Mouse (Mus musculus): Measurements from ENCODE around the gene Smad1. TPM values are rescaled to one million over a fixed set of nuclear protein-coding genes. Genes with fewer than 3 reads are reported as not detected.
A peak's percentile ranks its signal among the peaks of the same experiment; 100 is the strongest.
"Not testable (repeated sequence)": the region's sequence is repeated elsewhere in the genome, so short reads cannot be mapped to it uniquely, and the experiment has no call there.

Gene Smad1
- total RNA-seq (2021) = 10 to 100 TPM; 29.6 to 33.8 TPM

DNA sequence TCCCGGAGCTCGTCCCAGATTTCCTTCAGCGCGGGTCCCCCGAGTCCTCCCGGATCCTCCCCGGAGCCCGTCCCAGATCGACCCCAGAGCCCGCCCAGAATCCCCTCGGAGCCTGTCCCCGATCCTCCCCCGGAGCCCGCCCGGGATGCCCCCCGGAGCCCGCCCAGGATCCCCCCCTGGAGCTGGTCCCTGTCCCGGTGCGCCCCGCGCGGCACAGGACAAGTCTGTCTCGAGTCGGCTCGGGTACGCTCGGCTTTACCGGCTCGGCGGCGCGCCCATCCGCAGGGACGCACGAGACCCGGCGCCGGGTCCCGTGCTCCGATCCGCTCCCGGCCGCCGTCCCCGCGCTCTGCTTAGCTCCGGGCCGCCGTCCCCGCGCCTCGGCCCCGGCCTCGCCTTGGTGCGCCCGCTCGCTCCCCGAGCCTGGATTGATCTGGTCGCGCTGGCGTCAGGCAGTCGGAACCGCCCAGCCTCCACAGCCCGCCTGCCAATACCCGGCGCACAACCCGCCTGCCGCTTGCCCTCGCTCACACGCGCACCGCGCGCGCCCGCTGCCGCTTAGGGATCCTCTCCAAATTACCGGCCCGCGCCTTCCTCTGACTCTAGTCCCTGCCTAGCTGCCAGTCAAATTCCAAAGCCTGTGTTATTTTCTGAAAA lies at the start of gene Smad1:
Gene Smad1, minus strand, starts transcription at position 525 of the 657 bp plus-strand sequence.
- peak; percentile 96 to 97 for DNase-seq (ENCODE audit: low spot score in 2 of 2)
- intact Hi-C loops (cut with DNase I) = loop anchor here (1.0 to 2.0 kb wide), 4 partner anchors 24 to 240 kb away; partner anchors contain the start of genes Mmaa and Otud4

DNA sequence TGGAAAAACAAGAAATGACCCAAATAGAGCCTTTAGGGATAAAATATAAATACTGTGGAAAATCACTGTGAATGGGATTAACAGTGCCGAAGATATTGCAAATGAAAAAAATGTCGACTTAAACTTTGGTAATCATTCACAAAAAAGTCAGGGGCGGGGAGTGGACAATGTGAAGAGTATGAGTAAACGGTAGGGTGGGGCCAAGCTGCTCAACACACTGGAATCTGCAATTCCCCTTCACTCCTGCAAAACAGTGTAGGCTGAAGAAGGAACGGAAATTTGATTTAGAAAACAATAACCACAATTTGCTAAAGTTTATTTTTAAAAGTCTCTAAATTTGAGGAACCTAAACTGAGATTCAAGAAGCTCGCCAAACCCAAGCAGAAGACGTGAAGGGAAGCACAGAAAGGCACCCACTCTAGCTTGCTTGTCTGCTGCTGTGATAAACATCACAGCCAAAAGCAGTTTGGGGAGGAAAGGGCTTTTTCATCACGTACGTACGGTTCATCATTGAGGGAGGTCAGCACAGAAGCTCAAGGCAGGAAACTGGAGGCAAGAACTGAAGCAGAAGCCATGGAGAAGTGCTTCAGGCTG lies 48.0 kb upstream of the Smad1 start:
- intact Hi-C loops (cut with DNase I) = no loop called here
- DNase-seq (ENCODE audit: low spot score in 2 of 2) = no peak

DNA sequence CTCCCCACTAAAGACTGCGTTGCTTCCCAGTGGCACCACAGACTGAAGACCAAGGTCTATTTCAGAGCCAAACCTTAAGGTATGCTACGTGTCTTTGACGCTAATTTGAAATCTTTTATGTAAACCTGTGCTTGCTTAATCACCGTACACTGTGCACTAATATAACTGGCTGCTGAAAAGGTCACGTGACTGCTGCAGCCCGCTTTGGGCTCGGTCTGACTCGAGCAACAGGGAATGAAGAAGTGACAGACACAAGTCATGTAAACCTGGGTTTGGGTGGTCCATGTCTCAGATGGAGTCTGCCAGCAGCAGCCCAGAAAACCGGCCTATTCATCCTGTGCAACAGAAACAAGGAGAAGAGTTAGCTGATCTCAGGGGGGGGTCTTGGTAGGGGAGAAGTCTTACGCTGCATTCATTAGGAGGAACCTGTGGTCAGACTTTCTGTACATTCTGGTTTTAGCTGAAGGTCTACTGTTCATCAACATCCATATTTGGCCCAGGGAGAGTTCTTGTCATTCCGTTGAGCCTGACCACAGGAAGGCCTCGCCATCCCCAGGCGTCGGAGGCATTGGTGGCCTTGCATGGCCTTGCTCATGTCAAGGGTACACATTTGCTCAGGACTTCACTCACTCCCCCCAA lies 44.3 kb upstream of the Smad1 start:
- intact Hi-C loops (cut with DNase I) = no loop called here
- DNase-seq (ENCODE audit: low spot score in 2 of 2) = no peak

DNA sequence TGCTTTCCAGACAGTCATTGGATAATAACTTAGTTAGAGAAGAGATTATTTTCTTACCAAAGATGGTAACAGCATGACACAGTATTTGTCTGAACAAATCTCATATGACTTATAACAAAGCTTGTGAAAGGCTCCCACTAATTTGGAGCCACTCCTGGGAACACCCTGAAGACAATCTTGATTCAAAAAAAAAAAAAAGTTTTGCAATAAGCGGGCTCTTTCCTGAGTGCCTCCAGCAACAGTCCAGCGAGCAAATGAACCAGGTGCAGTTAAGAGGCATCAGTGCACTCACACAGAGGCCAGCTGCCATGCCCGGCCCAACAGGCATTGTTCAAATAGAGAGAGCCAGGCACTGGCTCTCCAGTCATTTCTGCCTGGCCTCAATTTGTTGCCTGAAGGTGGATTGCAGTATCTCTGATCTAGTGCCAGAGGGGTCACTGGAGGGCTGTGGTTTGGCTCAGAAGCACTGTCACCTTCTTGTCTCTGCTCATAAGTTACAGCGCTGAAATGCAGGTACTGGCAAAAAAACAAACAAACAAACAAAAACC lies 34.7 kb upstream of the Smad1 start:
- intact Hi-C loops (cut with DNase I) = no loop called here
- DNase-seq (ENCODE audit: low spot score in 2 of 2) = no peak

DNA sequence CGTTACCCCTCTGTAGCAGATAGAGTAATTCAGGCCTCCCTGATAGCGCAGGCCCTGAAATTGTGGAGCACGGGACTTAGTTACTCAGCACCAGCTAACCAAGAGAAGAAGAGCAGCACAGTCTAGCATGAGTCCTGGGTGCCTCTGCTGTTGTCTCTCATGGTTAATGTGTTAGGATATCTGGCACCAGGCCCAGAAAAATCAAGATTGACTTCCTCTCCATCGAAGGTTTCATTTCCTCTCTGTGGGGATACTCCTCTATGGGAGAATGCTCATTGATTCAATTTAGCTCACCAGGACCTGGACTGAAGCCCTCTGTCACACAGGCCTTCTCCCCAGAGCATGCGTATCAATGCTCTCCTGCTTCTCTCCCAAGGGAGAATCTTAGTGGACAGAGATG lies 15.6 kb upstream of the Smad1 start:
- intact Hi-C loops (cut with DNase I) = no loop called here
- DNase-seq (ENCODE audit: low spot score in 2 of 2) = no peak

DNA sequence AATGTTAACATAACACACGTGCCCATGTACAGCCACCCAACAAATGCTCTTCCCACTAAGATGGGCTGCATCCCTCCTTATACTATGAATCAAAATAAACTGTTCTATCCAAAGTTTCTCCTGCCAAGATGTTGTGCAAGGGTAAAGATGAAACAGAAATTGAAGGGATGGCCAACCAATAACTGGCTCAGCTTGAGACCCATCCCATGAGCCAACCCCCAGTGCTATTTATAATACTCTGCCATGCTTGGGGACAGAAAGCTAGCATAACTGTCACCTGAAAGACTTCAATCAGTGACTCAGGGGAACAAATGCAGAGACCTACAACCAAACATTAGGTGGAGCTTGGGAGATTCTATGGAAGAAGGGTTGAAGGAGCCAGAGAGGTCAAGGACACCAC lies 11.2 kb upstream of the Smad1 start:
- no peak for DNase-seq (ENCODE audit: low spot score in 2 of 2)
- intact Hi-C loops (cut with DNase I) = no loop called here

DNA sequence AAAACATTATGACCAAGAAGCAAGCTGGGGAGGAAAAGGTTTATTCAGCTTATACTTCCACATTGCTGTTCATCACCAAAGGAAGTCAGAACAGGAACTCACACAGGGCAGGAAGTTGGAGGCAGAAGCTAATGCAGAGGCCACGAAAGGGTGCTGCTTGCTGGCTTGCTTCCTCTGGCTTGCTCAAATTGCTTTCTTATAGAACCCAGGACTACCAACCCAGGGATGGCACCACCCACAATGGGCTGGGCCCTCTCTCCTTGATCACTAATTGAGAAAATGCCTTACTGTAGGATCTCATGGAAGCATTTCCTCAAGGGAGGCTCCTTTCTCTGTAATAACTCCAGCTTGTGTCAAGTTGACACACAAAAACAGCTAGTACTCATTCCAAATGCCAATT lies 8.0 kb upstream of the Smad1 start:
- intact Hi-C loops (cut with DNase I); DNase-seq (ENCODE audit: low spot score in 2 of 2): not testable (repeated sequence)

DNA sequence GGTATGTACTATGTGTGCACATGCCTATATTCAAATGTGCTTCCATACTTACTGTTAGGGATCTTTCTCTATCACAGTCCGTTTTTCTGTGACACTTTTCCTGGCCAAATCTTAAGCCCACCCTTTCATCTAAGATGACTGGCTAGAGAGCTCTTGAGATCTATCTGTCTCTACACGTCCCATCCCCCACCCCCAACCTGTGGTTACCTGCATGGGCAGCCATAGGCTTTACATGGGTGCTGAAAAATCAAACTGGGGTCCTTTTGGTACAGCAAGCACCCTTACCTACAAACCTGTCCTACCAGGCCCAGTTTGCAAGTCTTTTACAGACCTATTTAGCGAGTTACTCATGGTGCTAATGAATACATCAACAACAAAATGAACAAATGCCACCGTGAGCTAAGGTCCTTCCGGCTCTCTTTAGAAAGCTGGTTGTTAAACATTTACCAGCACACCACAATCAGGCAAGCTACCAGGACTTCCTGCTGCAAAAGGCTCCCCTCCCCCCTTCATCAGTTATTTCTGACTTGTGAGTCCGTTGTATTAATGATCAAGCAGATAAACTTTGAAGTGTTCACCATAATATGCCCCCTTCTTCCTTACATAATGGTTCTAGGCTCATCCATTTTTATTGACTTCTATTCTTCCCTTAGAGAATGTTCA lies 5.7 kb upstream of the Smad1 start:
- no peak for DNase-seq (ENCODE audit: low spot score in 2 of 2)
- intact Hi-C loops (cut with DNase I) = no loop called here

DNA sequence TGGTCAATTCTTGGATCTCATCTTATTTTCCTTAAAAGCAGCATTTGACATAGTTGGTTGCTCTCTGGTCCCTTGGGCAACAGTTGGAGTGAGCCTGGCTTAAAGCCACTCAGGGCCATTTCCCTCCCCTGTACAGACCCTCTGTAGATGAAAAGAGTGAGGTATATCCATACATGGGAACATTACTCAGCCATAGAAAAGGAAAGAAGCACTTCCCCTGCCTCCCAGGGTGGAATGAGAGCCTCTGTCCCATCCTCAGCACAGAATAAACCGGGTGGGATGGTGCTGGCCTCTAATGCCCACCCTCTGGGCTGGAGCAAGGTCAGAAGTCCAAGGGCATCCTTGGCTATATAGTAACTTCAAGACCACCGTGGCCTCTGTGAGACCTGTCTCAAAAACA lies 1.4 kb upstream of the Smad1 start:
- intact Hi-C loops (cut with DNase I) = no loop called here
- DNase-seq (ENCODE audit: low spot score in 2 of 2) = no peak

DNA sequence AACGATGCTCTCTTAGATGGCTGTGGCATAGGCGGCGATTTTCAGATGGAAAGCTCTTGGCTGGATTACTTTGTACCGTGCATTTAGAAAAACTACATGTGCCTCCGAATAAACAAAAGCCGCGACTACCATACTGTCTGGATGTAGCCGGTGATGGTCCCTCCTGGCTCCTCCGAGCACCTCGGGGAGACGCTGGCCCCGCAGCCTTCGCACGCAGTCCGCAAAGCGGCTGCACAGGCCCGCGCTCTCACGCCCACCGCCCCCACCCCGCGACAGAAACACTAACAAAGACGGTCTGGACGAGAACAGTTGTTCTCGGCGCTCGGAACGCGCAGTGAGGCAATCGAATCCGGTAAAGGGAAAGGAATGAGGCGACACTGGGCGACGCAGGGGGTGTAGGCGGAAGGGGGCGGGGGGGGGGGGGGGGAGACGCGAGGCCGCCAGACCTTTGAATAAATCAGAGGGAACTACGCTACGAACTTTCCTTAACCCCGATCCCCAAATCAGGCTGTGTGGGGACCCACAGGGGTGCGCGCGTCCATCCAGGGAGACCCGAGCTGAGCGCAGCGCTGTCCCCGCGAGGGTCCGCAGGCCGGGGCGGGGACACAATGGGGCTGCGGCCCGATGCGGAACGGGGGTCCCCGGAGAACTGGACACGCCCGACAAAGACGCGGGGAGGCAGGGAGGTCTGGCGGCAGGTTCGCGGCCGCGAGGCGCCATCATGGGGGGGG lies 902 bp downstream of the Smad1 start:
- intact Hi-C loops (cut with DNase I) = loop anchor here (2.0 kb wide), 3 partner anchors 24 to 240 kb away; partner anchors contain the start of gene Otud4
- DNase-seq (ENCODE audit: low spot score in 2 of 2) = peak in 1 of 2 experiments; percentile 38

DNA sequence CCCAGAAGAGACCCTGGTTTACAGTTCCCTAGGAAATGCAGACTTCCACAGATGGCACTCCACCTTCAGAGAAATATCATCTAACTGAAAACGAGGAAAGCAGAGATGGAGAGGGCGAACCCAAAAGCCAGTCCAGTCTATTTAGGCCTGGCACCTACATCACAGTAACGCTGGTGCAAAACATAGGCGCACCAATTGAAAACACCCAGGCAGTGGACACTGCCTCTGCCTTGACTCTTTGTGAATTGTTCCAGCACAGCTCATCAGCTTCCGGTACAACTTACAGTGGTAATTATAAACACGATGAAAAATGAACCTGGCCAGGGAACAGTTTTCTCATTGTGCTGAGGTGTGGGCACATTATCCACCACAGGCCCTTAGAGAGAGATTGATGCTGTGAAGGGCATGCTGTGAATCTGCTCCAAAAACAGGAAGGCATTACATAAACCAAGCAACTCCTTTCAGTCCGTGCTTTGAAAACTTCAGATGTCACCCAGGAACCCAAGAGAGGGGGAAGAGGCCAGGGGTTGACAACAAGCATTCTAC lies 1.5 kb downstream of the Smad1 start:
- intact Hi-C loops (cut with DNase I) = loop anchor here (2.0 kb wide), 3 partner anchors 23 to 241 kb away; partner anchors contain the start of gene Otud4
- DNase-seq (ENCODE audit: low spot score in 2 of 2) = peak; percentile 39 to 48

DNA sequence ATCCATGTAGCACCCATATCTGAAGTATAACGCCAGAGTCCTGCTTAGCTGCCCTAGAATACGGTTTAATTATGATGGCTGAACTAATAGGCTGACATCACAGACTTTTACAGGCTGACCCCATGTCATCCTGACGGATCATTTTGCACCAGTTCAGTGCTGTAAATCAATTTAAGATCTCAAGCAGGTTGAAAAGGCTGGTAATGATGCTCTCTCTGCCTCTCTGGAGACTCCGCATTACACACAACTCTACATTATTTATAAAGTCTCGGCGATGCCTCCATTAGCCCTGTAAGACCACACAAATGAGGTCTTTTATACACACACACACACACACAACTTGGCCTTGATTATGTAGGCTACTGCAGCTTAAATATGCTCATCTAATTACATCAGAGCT lies 2.4 kb downstream of the Smad1 start:
- intact Hi-C loops (cut with DNase I) = no loop called here
- no peak for DNase-seq (ENCODE audit: low spot score in 2 of 2)

DNA sequence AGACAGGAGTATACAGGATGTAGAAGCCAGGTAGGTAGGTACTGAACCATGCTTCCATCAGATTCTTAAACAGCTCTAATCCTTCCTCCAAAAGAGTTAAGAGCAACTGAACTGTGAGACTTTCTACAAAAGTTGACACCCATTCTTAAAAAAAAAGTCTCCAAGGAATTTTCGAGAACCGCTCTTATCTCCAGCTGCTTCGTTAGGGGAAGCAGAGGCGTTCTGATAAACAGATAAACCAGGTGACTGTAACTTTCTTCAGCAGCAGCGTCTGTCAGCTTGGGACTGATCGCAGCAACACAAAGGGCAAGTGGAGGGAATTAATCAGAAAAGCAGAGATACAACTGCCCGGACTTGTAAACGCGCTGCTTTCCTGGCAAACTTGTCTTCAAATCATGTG lies 5.3 kb downstream of the Smad1 start:
- DNase-seq (ENCODE audit: low spot score in 2 of 2) = no peak
- intact Hi-C loops (cut with DNase I) = no loop called here

DNA sequence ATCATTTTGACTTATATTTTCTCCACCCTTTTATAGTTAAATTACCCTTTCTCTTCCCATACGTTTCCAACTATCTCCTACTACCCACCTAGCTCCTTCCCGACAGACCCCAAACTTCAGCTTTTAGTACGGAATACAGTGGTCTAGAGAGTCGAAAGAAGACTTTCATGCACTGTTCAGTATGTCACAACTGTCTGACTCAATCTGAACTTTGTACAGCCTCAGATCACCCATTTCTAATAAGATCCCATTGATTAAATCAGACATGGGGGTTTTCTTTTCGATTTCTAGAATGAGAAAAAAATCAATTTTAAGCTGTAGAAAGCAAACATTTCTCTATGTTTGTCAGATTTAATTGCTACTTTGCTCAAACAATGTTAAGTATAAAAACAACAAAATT lies 6.1 kb downstream of the Smad1 start:
- intact Hi-C loops (cut with DNase I) = no loop called here
- DNase-seq (ENCODE audit: low spot score in 2 of 2) = no peak

DNA sequence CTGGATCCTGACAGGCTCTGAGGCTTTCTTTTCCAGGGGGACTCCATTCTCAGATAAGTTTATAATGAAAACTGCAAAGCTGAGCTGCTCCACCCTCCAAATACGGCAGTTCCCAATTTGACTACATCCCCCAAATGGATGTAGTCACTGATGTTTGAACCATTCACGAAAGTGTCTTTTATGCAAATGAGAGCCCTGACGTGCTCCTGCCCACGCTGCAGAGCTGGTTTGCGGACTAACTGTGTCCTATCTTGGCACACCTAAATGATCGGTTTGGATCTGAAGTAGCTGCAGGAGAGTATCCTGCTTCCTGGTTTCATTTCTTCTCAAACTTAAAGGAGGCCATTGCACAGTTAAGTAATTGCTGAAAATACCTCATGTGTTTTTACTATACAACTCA lies 6.7 kb downstream of the Smad1 start:
- DNase-seq (ENCODE audit: low spot score in 2 of 2) = peak in 1 of 2 experiments; percentile 31
- intact Hi-C loops (cut with DNase I) = no loop called here

DNA sequence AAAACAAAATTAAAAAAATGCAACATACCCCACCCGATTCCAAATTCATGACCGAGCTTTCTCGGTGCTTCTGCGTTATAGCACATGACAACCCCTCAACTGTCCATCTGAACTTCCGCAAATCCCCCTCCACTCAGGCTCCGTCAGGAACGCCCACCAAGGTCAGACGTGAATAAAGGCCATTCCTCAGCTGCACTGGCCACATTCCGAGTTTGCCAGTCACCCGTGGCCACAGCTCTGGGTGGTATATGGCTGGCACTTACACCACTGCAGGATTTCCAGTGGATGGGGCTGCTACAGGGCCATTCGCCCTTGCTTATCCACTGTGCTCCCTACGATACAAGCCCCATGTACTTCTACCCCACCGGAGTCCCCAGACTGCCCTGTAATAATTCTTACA lies 7.9 kb downstream of the Smad1 start:
- DNase-seq (ENCODE audit: low spot score in 2 of 2) = no peak
- intact Hi-C loops (cut with DNase I) = no loop called here

DNA sequence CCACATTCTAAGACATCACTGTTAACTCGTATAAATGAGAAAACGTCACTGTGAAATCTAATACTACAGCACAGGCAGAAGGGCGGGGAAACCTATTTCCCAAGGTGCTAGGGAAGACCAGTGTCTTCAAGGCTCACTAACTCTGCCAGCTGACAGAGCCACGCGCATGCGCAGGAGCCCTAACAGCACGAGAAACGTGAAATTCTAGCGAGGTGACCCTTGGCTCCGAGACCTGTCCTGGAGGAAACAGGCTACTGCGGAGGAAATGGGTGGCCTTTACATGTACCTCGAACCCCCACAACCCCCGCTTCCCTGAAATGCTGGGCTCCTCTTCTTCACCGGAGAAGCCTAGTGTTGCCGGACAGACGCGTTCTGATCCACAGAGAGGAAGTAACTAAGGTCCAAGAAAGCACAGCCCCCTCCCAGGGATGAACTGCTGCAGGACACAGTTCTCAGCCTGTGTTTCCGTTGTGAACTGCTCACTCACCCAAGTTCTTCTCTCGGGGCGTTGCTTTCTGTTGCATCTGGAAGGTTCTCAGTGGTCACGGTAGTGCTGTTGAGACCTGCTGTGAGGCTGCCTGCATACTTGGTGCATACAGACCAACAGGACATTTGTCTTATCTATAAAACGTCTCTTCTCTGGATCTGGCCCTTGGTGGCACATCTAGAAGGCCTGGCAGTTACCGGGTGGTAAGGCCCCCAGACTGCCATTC lies 10.1 kb downstream of the Smad1 start:
- intact Hi-C loops (cut with DNase I) = no loop called here
- DNase-seq (ENCODE audit: low spot score in 2 of 2) = no peak

DNA sequence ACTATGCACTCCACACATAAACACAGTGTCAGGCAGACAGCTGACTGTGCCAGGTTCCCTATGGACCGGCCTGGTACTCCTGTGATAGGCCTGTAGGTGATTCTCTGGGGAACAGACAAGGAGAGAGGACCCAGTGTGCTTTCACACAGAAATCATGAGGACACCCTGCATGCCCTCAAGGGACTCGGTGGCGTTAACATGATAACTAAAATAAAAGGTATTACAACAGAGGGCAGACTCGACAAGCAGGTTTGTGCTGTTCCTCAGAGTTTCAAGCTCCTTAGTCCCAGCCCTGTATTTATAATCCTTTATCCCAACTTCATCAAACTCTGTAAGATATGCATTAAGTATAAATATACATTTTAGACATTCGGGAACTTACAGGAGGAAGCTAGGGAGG lies 12.5 kb downstream of the Smad1 start:
- intact Hi-C loops (cut with DNase I) = no loop called here

DNA sequence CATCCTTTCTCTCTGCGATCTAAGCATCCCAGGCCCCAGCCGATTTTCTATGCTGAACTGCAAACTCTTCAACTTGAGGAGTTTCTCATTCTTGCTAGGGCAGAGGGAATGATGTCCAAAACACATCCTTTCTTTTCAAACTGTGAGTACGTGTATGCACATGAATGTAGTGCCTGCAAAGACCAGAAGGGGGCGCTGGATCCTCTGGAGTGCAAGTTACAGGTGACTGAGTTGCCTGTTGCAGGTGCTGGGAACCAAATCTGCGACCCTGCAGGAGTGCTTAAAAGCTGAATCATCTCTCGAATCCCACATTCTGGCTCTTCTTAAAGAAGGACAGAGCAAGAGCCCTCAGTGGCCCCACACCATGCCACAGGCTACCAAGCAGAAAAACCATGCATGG lies 13.0 kb downstream of the Smad1 start:
- intact Hi-C loops (cut with DNase I) = no loop called here
- DNase-seq (ENCODE audit: low spot score in 2 of 2) = no peak

More for the DNA sequence above, 12.5 kb downstream of the Smad1 start:
- DNase-seq (ENCODE audit: low spot score in 2 of 2) = no peak
